ENCODE assay signal across 8 mouse cellular contexts in genomic region chr10:81563481-81563880, GRCm38 (mm10). TPM values are rescaled to one million over a fixed set of nuclear protein-coding genes. Genes with fewer than 3 reads are reported as not detected.
DNase-seq lines count a peak whose midpoint lies in the region; ATAC-seq and TF ChIP-seq lines count a peak whose summit lies in the region.

No protein-coding gene starts in this region.

- peak overlapping the region; percentile 59 for H3K4me2 ChIP-seq in kidney, embryonic 15.5 days
- peak overlapping the region; percentile 53; the same call in 1 of the 2 replicates for H3K4me2 ChIP-seq in heart, embryonic 16.5 days (ENCODE audit: low read depth, low read length)
- peak overlapping the region; percentile 46; the same call in 1 of the 2 replicates for H3K4me2 ChIP-seq in liver, postnatal 0 days (ENCODE audit: low read depth, low read length)

- H3K4me1 ChIP-seq in kidney, embryonic 15.5 days = peaks cover 85% of the 10 kb centered on the region
- peaks cover 46% of the 10 kb centered on the region for H3K4me1 ChIP-seq in heart, embryonic 16.5 days (ENCODE audit: control insufficient read depth, insufficient read depth, low read length)
- peaks cover 39% of the 10 kb centered on the region for H3K4me1 ChIP-seq in liver, postnatal 0 days (ENCODE audit: insufficient read depth)

- H3K9ac ChIP-seq in kidney, embryonic 15.5 days = peak overlapping the region; percentile 40; the same call in 1 of the 2 replicates
- peak overlapping the region; percentile 50 for H3K9ac ChIP-seq in heart, embryonic 16.5 days (ENCODE audit: low read length)
- H3K9ac ChIP-seq in liver, postnatal 0 days (replicated peaks) = peak overlapping the region; percentile 34; the same call in 1 of the 2 replicates

- ATAC-seq in kidney, embryonic 15.5 days (replicated peaks; ENCODE audit: low FRiP score) = no peak
- no peak for ATAC-seq in heart, embryonic 16.5 days (replicated peaks; ENCODE audit: extremely low read depth, insufficient read depth, low FRiP score)
- no peak for ATAC-seq in liver, postnatal 0 days
- ATAC-seq in activated CD4-positive, CD25-positive, alpha-beta regulatory T cell, adult 4 months = no peak

- peaks cover 53% of the 10 kb centered on the region for H3K36me3 ChIP-seq in kidney, embryonic 15.5 days
- peaks cover 34% of the 10 kb centered on the region for H3K36me3 ChIP-seq in heart, embryonic 16.5 days (ENCODE audit: control insufficient read depth, insufficient read depth)
- H3K36me3 ChIP-seq in liver, postnatal 0 days (replicated peaks; ENCODE audit: insufficient read depth, low read length) = peaks cover 39% of the 10 kb centered on the region

- no peak for TF ChIP-seq CTCF in liver, postnatal 0 days (IDR thresholded peaks at IDR 0.05; ENCODE audit: low read depth)

- no peaks in the 10 kb centered on the region for H3K9me3 ChIP-seq in kidney, embryonic 15.5 days (replicated peaks)
- no peaks in the 10 kb centered on the region for H3K9me3 ChIP-seq in heart, embryonic 16.5 days (replicated peaks; ENCODE audit: control insufficient read depth, low read length)
- H3K9me3 ChIP-seq in liver, postnatal 0 days (ENCODE audit: low read length) = no peaks in the 10 kb centered on the region

- H3K4me3 ChIP-seq in kidney, embryonic 15.5 days (replicated peaks) = peak overlapping the region; percentile 41
- H3K4me3 ChIP-seq in heart, embryonic 16.5 days (ENCODE audit: low read length) = peak overlapping the region; percentile 36
- H3K4me3 ChIP-seq in liver, postnatal 0 days (ENCODE audit: low read depth, low read length) = no peak overlapping the region

- H3K27ac ChIP-seq in kidney, embryonic 15.5 days = peak overlapping the region; percentile 83
- peak overlapping the region; percentile 60 for H3K27ac ChIP-seq in heart, embryonic 16.5 days (ENCODE audit: low read length)
- H3K27ac ChIP-seq in liver, postnatal 0 days (ENCODE audit: low read depth) = 0 out of 2 replicates have a peak overlapping the region, but pooled peaks have one; percentile 22

- 39% methylated on average over 6 of the region's 6 CpGs for WGBS in kidney, embryonic 15.5 days
- WGBS in heart, embryonic 16.5 days = 37% methylated on average over 6 of the region's 6 CpGs
- WGBS in liver, postnatal 0 days (ENCODE audit: insufficient replicate concordance) = 44% methylated on average over 6 of the region's 6 CpGs

- TF ChIP-seq EP300 in liver, postnatal 0 days (IDR thresholded peaks at IDR 0.05; ENCODE audit: low read depth) = no peak

- DNase-seq in kidney, adult 11 months = no peak
- peak; percentile 51 to 66 for DNase-seq in adrenal gland, adult 18-20 months (ENCODE audit: low spot score in 2 of 2)
- no peak for DNase-seq in liver, postnatal 0 days
- DNase-seq in right cerebral cortex, postnatal 36 days (ENCODE audit: low spot score in 2 of 2) = no peak
- no peak for DNase-seq in right cerebral cortex, postnatal 4 days

- H3K27me3 ChIP-seq in kidney, embryonic 15.5 days = no peaks in the 10 kb centered on the region
- no peaks in the 10 kb centered on the region for H3K27me3 ChIP-seq in heart, embryonic 16.5 days (ENCODE audit: control insufficient read depth, insufficient read depth, low read length)
- no peaks in the 10 kb centered on the region for H3K27me3 ChIP-seq in liver, postnatal 0 days (ENCODE audit: insufficient read depth, low read length)

RNA-seq across cellular contexts. Expression of gene Aes, which starts 4.2 kb away (rescaled TPM):
- polyA plus RNA-seq in kidney, embryonic 15.5 days (2015; fragmentation: Nextera tagmentation; extraction: Ambion mirVana) = 535 and 630 TPM in 2 replicates
- total RNA-seq in adrenal gland, adult 18-20 months (2021) = 1,000 to 10,000 TPM in 1 of 2 experiments, 100 to 1,000 TPM in 1; 911 to 1,138 TPM
- polyA plus RNA-seq in heart, embryonic 16.5 days (2015; fragmentation: Nextera tagmentation; extraction: Ambion mirVana) = 529 and 769 TPM in 2 replicates
- polyA plus RNA-seq in liver, postnatal 0 days (2015; fragmentation: Nextera tagmentation; extraction: Ambion mirVana) = 256 and 266 TPM in 2 replicates
- 100 to 1,000 TPM; 120 to 125 TPM for polyA plus RNA-seq in activated CD4-positive, CD25-positive, alpha-beta regulatory T cell, adult 4 months (2017; shearing (Covaris generic))

RNA-seq across cellular contexts. Expression of gene Tle2, which starts 10.9 kb away (rescaled TPM):
- 39.3 and 45.6 TPM in 2 replicates for polyA plus RNA-seq in kidney, embryonic 15.5 days (2015; fragmentation: Nextera tagmentation; extraction: Ambion mirVana)
- total RNA-seq in adrenal gland, adult 18-20 months (2021) = 10 to 100 TPM; 58.2 to 65.6 TPM
- polyA plus RNA-seq in heart, embryonic 16.5 days (2015; fragmentation: Nextera tagmentation; extraction: Ambion mirVana) = 19.5 and 24.5 TPM in 2 replicates
- 1.2 and 2.2 TPM in 2 replicates for polyA plus RNA-seq in liver, postnatal 0 days (2015; fragmentation: Nextera tagmentation; extraction: Ambion mirVana)
- polyA plus RNA-seq in activated CD4-positive, CD25-positive, alpha-beta regulatory T cell, adult 4 months (2017; shearing (Covaris generic)) = 1 to 10 TPM in 1 of 2 experiments, under 1 TPM in 1; 0.78 to 1.5 TPM

RNA-seq across cellular contexts. Expression of gene Gna11, which starts 18.5 kb away (rescaled TPM):
- 79.0 and 88.6 TPM in 2 replicates for polyA plus RNA-seq in kidney, embryonic 15.5 days (2015; fragmentation: Nextera tagmentation; extraction: Ambion mirVana)
- 10 to 100 TPM; 81.7 to 83.4 TPM for total RNA-seq in adrenal gland, adult 18-20 months (2021)
- polyA plus RNA-seq in heart, embryonic 16.5 days (2015; fragmentation: Nextera tagmentation; extraction: Ambion mirVana) = 57.4 and 59.7 TPM in 2 replicates
- polyA plus RNA-seq in liver, postnatal 0 days (2015; fragmentation: Nextera tagmentation; extraction: Ambion mirVana) = 18.3 and 19.2 TPM in 2 replicates
- 10 to 100 TPM; 21.7 to 24.5 TPM for polyA plus RNA-seq in activated CD4-positive, CD25-positive, alpha-beta regulatory T cell, adult 4 months (2017; shearing (Covaris generic))

RNA-seq across cellular contexts. Expression of gene Tle6, which starts 37.4 kb away (rescaled TPM):
- polyA plus RNA-seq in kidney, embryonic 15.5 days (2015; fragmentation: Nextera tagmentation; extraction: Ambion mirVana) = 15.6 and 16.8 TPM in 2 replicates
- 10 to 100 TPM; 21.4 to 37.3 TPM for total RNA-seq in adrenal gland, adult 18-20 months (2021)
- polyA plus RNA-seq in heart, embryonic 16.5 days (2015; fragmentation: Nextera tagmentation; extraction: Ambion mirVana) = 29.6 and 31.0 TPM in 2 replicates
- 2.9 and 3.0 TPM in 2 replicates for polyA plus RNA-seq in liver, postnatal 0 days (2015; fragmentation: Nextera tagmentation; extraction: Ambion mirVana)
- polyA plus RNA-seq in activated CD4-positive, CD25-positive, alpha-beta regulatory T cell, adult 4 months (2017; shearing (Covaris generic)) = under 1 TPM in 1 of 2 experiments, not detected in 1; 0.89 TPM

RNA-seq across cellular contexts. Expression of gene Gna15, which starts 39.5 kb away (rescaled TPM):
- 0.89 and 1.00 TPM in 2 replicates for polyA plus RNA-seq in kidney, embryonic 15.5 days (2015; fragmentation: Nextera tagmentation; extraction: Ambion mirVana)
- total RNA-seq in adrenal gland, adult 18-20 months (2021) = 1 to 10 TPM; 1.7 to 2.6 TPM
- 1.1 and 1.3 TPM in 2 replicates for polyA plus RNA-seq in heart, embryonic 16.5 days (2015; fragmentation: Nextera tagmentation; extraction: Ambion mirVana)
- polyA plus RNA-seq in liver, postnatal 0 days (2015; fragmentation: Nextera tagmentation; extraction: Ambion mirVana) = 4.0 and 4.4 TPM in 2 replicates
- 10 to 100 TPM; 55.2 to 62.0 TPM for polyA plus RNA-seq in activated CD4-positive, CD25-positive, alpha-beta regulatory T cell, adult 4 months (2017; shearing (Covaris generic))

Comparison
In these comparisons a context has a peak if more than half of its experiments do, and no peak if none do; other contexts are left out.
1. H3K27ac ChIP-seq: peak in every context shown above with its lines; median percentile 83 in kidney, embryonic 15.5 days; 60 in heart, embryonic 16.5 days; 22 in liver, postnatal 0 days.
2. DNase-seq: peak in adrenal gland, adult 18-20 months (2 of 2); none in kidney, adult 11 months (single experiment), liver, postnatal 0 days (single experiment), right cerebral cortex, postnatal 36 days (0 of 2) and right cerebral cortex, postnatal 4 days (single experiment).
3. Peak in every context shown above with its lines, with median percentiles within 50 percentile points of each other: H3K4me2 ChIP-seq and H3K9ac ChIP-seq.